Mouse (Mus musculus): ENCODE results near the gene Pnmal2. TPM values are rescaled to one million over a fixed set of nuclear protein-coding genes. Genes with fewer than 3 reads are reported as not detected.
"Not testable (repeated sequence)": the region's sequence is repeated elsewhere in the genome, so short reads cannot be mapped to it uniquely, and the experiment has no call there.

Gene Pnmal2
- polyA plus RNA-seq, 1 experiment from 2014 or later: 3.3 TPM

GRCm38 (mm10) chr7:16949908-16950841, 5.7 kb downstream of the Pnmal2 start:
- H3K27me3 ChIP-seq (replicated peaks; ENCODE audit: control insufficient read depth, insufficient read depth, low read length): peaks cover 44% of the 10 kb centered on the region
- H3K9me3 ChIP-seq (ENCODE audit: control insufficient read depth): no peaks in the 10 kb centered on the region
- peak; percentile 97 for TF ChIP-seq CTCF (IDR thresholded peaks at IDR 0.05; ENCODE audit: low read depth)
- H3K9ac ChIP-seq (ENCODE audit: low read depth, low read length): no peak overlapping the region
- H3K4me1 ChIP-seq (replicated peaks; ENCODE audit: control insufficient read depth, insufficient read depth, low read length): peaks cover 10% of the 10 kb centered on the region; the same call in 1 of the 2 replicates
- H3K4me3 ChIP-seq (ENCODE audit: low read depth, low read length): peak overlapping the region; percentile 12; the same call in 1 of the 2 replicates
- H3K4me2 ChIP-seq (replicated peaks; ENCODE audit: low read depth): peak overlapping the region; percentile 60
- no peaks in the 10 kb centered on the region for H3K36me3 ChIP-seq (ENCODE audit: control insufficient read depth, insufficient read depth)
- no peak overlapping the region for H3K27ac ChIP-seq (ENCODE audit: low read depth, low read length)
- 10% methylated on average over 29 of the region's 29 CpGs for WGBS
- peak; percentile 52 for ATAC-seq

GRCm38 (mm10) chr7:16950861-16951635, 6.6 kb downstream of the Pnmal2 start:
- no peak overlapping the region for H3K9ac ChIP-seq (ENCODE audit: low read depth, low read length)
- no peak overlapping the region for H3K4me3 ChIP-seq (ENCODE audit: low read depth, low read length)
- H3K27ac ChIP-seq (ENCODE audit: low read depth, low read length): no peak overlapping the region
- peaks cover 10% of the 10 kb centered on the region; the same call in 1 of the 2 replicates for H3K4me1 ChIP-seq (replicated peaks; ENCODE audit: control insufficient read depth, insufficient read depth, low read length)
- TF ChIP-seq CTCF (IDR thresholded peaks at IDR 0.05; ENCODE audit: low read depth): peak; percentile 86
- H3K4me2 ChIP-seq (replicated peaks; ENCODE audit: low read depth): 0 out of 2 replicates have a peak overlapping the region, but pooled peaks have one; percentile 7
- 25% methylated on average over 18 of the region's 18 CpGs for WGBS
- H3K27me3 ChIP-seq (replicated peaks; ENCODE audit: control insufficient read depth, insufficient read depth, low read length): peaks cover 35% of the 10 kb centered on the region
- no peaks in the 10 kb centered on the region for H3K36me3 ChIP-seq (ENCODE audit: control insufficient read depth, insufficient read depth)
- ATAC-seq: peak; percentile 71
- H3K9me3 ChIP-seq (ENCODE audit: control insufficient read depth): no peaks in the 10 kb centered on the region

DNA sequence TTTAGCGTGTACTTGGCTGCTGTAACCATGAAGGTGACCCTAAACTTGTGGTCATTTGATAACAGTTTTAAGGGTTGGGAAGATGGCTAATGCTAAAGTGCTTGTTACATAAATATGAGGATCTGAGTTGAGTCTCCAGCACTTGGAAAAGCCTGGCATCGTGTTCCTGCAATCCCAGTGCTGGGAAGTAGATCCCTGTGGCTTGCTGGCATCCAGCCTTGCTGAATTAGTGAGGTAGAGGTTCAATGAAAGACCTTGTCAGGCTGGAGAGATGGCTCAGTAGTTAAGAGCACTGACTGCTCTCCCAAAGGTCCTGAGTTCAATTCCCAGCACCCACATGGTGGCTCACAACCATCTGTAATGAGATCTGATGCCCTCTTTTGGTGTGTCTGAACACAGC, 9.3 kb downstream of the Pnmal2 start:
- not testable (repeated sequence) for H3K9me3 ChIP-seq (ENCODE audit: control insufficient read depth); ATAC-seq; H3K9ac ChIP-seq (ENCODE audit: low read depth, low read length); H3K27me3 ChIP-seq (replicated peaks; ENCODE audit: control insufficient read depth, insufficient read depth, low read length); H3K36me3 ChIP-seq (ENCODE audit: control insufficient read depth, insufficient read depth); H3K4me2 ChIP-seq (replicated peaks; ENCODE audit: low read depth); H3K4me1 ChIP-seq (replicated peaks; ENCODE audit: control insufficient read depth, insufficient read depth, low read length); H3K27ac ChIP-seq (ENCODE audit: low read depth, low read length); H3K4me3 ChIP-seq (ENCODE audit: low read depth, low read length)
- WGBS: 55% methylated on average over 2 of the region's 2 CpGs

DNA sequence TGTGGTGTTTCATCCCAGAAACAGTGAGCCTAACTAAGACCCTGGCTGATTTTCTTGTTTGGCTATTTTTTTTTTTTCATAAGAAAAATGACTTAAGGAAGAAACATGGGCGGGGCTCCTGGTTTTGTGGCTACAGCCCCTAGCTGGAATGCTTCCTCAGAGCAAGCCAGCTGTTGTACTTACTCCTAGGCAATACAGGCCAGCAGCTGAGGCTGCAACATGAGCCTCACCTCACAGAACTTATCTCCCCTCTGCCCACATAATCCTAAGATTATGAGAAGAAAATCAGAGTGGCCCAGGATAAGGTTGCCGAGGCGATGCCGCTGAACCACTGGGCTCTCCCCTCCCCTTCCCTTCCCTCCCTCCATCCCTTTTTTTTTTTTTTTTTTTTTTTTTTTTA, 11.2 kb downstream of the Pnmal2 start:
- no peak overlapping the region for H3K4me3 ChIP-seq (ENCODE audit: low read depth, low read length)
- no peaks in the 10 kb centered on the region for H3K36me3 ChIP-seq (ENCODE audit: control insufficient read depth, insufficient read depth)
- H3K27ac ChIP-seq (ENCODE audit: low read depth, low read length): no peak overlapping the region
- no peaks in the 10 kb centered on the region for H3K27me3 ChIP-seq (replicated peaks; ENCODE audit: control insufficient read depth, insufficient read depth, low read length)
- no peak for ATAC-seq
- no peak for TF ChIP-seq CTCF (IDR thresholded peaks at IDR 0.05; ENCODE audit: low read depth)
- 75% methylated on average over 4 of the region's 4 CpGs for WGBS
- H3K4me2 ChIP-seq (replicated peaks; ENCODE audit: low read depth): no peak overlapping the region
- no peaks in the 10 kb centered on the region for H3K4me1 ChIP-seq (replicated peaks; ENCODE audit: control insufficient read depth, insufficient read depth, low read length)
- H3K9ac ChIP-seq (ENCODE audit: low read depth, low read length): no peak overlapping the region
- H3K9me3 ChIP-seq (ENCODE audit: control insufficient read depth): no peaks in the 10 kb centered on the region

DNA sequence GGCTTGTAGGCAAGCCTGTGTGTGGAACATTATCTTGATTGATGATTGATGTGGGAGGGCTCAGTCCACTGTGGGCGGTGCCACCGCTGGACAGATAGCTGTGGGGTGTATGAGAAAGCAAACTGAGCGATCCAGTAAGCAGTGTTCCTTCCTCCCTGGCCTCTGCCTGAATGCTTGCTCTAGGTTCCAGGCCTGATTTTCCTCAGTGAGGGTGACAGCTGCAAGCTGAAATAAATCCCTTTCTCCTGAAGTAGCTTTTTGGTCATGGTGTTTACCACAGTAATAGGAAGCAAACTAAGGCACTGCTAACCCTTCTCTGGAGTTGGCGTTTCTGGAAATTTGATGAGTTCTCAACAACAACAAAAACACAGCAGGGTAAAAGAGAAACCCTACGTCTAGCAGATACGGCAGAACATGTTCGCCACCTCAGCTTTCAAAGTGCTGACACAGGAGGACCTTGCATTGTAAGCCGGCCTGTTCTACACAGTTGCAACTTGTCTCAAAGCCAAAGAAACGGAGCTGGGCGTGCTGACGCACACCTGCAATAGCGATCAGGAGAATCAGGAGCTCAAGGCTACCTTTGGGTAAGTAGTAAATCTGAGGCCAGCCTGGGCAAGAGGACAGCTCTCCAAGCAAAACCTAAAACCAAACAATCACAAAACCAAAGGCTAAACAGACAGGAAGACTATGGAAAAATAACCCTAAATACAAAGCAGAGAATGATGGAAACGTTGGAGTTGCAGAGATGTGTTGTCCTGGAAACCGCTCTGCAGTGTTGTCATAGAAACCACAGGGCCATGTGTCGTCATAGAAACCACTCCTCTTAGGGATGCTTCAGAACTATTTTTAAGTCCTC, 12.2 kb downstream of the Pnmal2 start:
- Histone ChIP-seq H3K27me3 (replicated peaks; ENCODE audit: control insufficient read depth, insufficient read depth, low read length) (no peaks in the 10 kb centered on the region), H3K9ac (ENCODE audit: low read depth, low read length) (no peak overlapping the region), H3K9me3 (ENCODE audit: control insufficient read depth) (no peaks in the 10 kb centered on the region), H3K4me3 (ENCODE audit: low read depth, low read length) (no peak overlapping the region), H3K36me3 (ENCODE audit: control insufficient read depth, insufficient read depth) (no peaks in the 10 kb centered on the region), H3K27ac (ENCODE audit: low read depth, low read length) (no peak overlapping the region), H3K4me1 (replicated peaks; ENCODE audit: control insufficient read depth, insufficient read depth, low read length) (no peaks in the 10 kb centered on the region), H3K4me2 (replicated peaks; ENCODE audit: low read depth) (no peak overlapping the region)
- TF ChIP-seq CTCF (IDR thresholded peaks at IDR 0.05; ENCODE audit: low read depth): no peak
- ATAC-seq: no peak
- WGBS: 67% methylated on average over 15 of the region's 15 CpGs
